Mouse (Mus musculus) kidney, adult 2 months (tissue): ENCODE measurements around the gene Gm21958. TPM values are rescaled to one million over a fixed set of nuclear protein-coding genes. Genes with fewer than 3 reads are reported as not detected.
"Not testable (repeated sequence)": the region's sequence is repeated elsewhere in the genome, so short reads cannot be mapped to it uniquely, and the experiment has no call there.

Experiments
- DNase-seq: peaks from one replicate; pipeline ENCODE4 v3.0.0; 2021
- H3K27ac ChIP-seq: fragments of 200-500 bp; 2 replicates; pipeline ENCODE4 v1.5.1; 2012; ENCODE audit warnings: low read depth, low read length, control low read depth, inconsistent platforms; ENCODE audit not compliant: insufficient read depth
- H3K27me3 ChIP-seq: fragments of 200-500 bp; replicated peaks from 2 replicates; pipeline ENCODE4 v1.6.1; 2012; ENCODE audit warnings: mild to moderate bottlenecking, moderate library complexity, low read length, inconsistent platforms; ENCODE audit not compliant: control insufficient read depth, insufficient read depth
- H3K36me3 ChIP-seq: fragments of 200-500 bp; 2 replicates; pipeline ENCODE4 v1.6.1; 2012; ENCODE audit warnings: mild to moderate bottlenecking, moderate library complexity, low read length, inconsistent platforms; ENCODE audit not compliant: control insufficient read depth, insufficient read depth
- H3K4me1 ChIP-seq: fragments of 200-500 bp; 2 replicates; pipeline ENCODE4 v1.6.1; 2011; ENCODE audit warnings: low read length; ENCODE audit not compliant: control insufficient read depth, insufficient read depth
- H3K4me3 ChIP-seq: fragments of 200-500 bp; 2 replicates; pipeline ENCODE4 v1.5.1; 2011; ENCODE audit warnings: mild to moderate bottlenecking, low read depth, low read length, control low read depth; ENCODE audit not compliant: insufficient read depth
- CTCF ChIP-seq: fragments of 200-500 bp; conservative IDR thresholded peaks from 2 replicates; pipeline ENCODE4 v1.5.1; 2011; ENCODE audit warnings: low read depth, mild to moderate bottlenecking, control low read depth, low read length, moderate library complexity, mixed read lengths; ENCODE audit not compliant: insufficient read depth, insufficient read length
- POLR2A ChIP-seq: fragments of 200-500 bp; IDR thresholded peaks from one replicate; pipeline ENCODE4 v1.6.1; 2011; ENCODE audit warnings: low read depth, low read length, control low read depth
- WGBS: fragments of 180-500 bp; shearing (Covaris S2); methylation state at CpG from one replicate; pipeline ENCODE4 v1.1.7; 2018; 5-methylcytosine and 5-hydroxymethylcytosine counted together
- polyA plus RNA-seq: library from polyadenylated mRNA; depleted of rRNA; stranded (reverse); fragments of >200 nt; gene quantifications from 2 replicates; pipeline ENCODE4 v1.2.3, GENCODE M21; 2012

Gm21958 gene
- polyA plus RNA-seq, 1 experiment = not detected

DNA sequence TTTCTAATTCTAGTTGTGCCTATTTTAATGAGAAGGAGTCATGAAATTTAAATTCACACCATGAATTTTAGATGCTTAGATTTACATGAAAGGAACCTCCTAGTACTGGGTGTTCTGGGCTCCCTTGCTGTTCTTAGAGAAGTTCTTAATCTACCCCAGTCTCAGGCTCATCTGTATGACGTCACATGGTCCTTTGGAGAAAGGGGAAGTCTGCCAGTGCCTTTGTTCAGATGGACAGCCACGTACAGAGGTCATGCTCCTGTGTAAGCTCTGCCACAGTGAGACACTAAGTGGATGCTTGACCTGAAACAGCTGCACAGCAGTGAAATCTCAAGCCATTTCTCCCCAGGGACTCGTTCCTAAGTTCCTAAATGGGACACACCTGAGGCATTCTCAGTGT, 4.8 kb upstream of the Gm21958 start:
- no peak for DNase-seq
- Histone ChIP-seq H3K27me3 (no peaks in the 10 kb centered on the region), H3K36me3 (peaks cover 10% of the 10 kb centered on the region; the same call in 1 of the 2 replicates), H3K4me3 (no peak overlapping the region), H3K4me1 (no peaks in the 10 kb centered on the region), H3K27ac (no peak overlapping the region)
- 68% methylated on average over 3 of the region's 3 CpGs for WGBS
- TF ChIP-seq POLR2A (no peak), CTCF (no peak)

DNA sequence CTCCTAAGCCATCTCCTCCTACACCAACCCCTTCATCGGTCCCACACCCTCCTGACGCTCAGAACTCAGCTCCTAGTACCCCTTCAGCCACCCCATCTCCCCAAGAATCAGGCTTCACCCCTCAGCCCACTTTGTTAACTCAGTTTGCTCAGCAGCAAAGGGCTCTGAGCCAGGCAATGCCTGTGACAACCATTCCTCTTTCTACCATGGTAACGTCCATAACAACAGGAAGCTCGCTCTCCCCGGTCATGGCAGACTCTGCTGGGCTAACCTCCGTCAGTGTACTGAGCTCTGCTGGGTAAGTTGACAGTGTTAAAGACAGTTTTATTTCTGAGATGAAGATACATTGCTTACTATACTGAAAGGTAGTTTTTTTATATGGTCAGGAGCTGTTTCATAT, 3.2 kb upstream of the Gm21958 start:
- H3K4me3 ChIP-seq = no peak overlapping the region
- DNase-seq = no peak
- TF ChIP-seq POLR2A (no peak), CTCF (no peak)
- H3K27ac ChIP-seq = no peak overlapping the region
- H3K4me1 ChIP-seq = no peaks in the 10 kb centered on the region
- H3K27me3 ChIP-seq = no peaks in the 10 kb centered on the region
- H3K36me3 ChIP-seq = peaks cover 10% of the 10 kb centered on the region
- WGBS = 84% methylated on average over 6 of the region's 6 CpGs

DNA sequence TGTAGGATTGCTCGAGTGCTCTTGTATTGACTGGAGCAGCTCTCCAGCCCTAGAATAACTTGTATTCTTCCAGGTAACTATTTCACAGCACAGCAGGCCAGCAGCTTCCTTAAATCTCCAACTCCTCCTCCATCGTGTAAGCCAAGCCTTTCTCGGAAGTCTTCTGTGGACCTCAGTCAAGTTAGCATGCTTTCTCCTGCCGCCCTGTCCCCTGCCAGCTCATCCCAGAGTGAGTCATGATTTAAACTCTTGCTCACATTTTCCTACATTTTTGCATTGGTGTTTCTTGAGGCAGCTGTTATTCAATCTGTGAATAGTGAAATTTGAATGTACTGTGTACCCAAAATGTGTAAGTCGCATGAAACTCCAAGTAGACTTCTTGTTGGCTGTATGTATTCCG, 1.3 kb upstream of the Gm21958 start:
- WGBS = 92% methylated on average over 6 of the region's 6 CpGs
- DNase-seq = no peak
- Histone ChIP-seq H3K27ac (no peak overlapping the region), H3K4me3 (no peak overlapping the region), H3K36me3 (peaks cover 10% of the 10 kb centered on the region), H3K4me1 (no peaks in the 10 kb centered on the region), H3K27me3 (no peaks in the 10 kb centered on the region)
- no peak for TF ChIP-seq CTCF
- TF ChIP-seq POLR2A = no peak

DNA sequence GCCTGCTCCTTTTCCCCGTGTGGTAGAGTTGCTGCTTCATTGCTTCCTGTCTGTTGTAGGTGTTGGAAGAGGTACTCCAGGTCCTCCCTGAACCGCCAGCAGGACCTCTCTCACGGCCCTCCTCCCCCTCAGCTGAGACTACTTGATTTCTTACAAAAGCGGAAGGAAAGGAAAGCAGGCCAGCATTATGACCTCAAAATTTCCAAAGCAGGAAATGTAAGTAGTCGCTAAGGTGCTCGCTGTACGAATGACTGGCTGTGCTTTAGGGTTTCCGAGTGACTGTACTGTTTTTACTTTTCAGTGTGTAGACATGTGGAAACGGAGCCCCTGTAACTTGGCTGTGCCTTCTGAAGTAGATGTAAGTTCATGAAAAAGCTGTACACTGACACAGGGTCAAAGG, 5.2 kb downstream of the Gm21958 start:
- Histone ChIP-seq H3K4me1 (no peaks in the 10 kb centered on the region), H3K27me3 (no peaks in the 10 kb centered on the region), H3K4me3 (no peak overlapping the region), H3K27ac (no peak overlapping the region), H3K36me3 (peaks cover 14% of the 10 kb centered on the region)
- no peak for TF ChIP-seq CTCF
- TF ChIP-seq POLR2A = no peak
- WGBS = 70% methylated on average over 9 of the region's 9 CpGs
- DNase-seq = peak; percentile 23

DNA sequence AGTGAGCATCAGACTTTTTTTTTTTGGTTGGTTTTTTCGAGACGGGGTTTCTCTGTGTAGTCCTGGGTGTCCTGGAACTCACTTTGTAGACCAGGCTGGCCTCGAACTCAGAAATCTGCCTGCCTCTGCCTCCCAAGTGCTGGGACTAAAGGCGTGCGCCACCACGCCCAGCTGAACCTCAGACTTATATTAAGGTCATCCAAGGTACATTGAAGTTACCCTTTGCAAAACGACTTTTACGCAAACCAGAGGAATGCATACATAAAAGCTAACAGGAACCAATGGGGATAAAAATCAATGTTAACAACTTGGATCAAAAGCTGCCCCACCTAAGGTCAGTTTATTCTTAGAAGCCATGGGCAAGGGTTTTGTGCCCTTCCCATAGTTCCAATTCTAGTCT, 10.0 kb downstream of the Gm21958 start:
- peaks cover 13% of the 10 kb centered on the region for H3K36me3 ChIP-seq
- not testable (repeated sequence) for H3K4me3 ChIP-seq, H3K4me1 ChIP-seq, DNase-seq, H3K27ac ChIP-seq, H3K27me3 ChIP-seq
- 96% methylated on average over 8 of the region's 8 CpGs for WGBS

DNA sequence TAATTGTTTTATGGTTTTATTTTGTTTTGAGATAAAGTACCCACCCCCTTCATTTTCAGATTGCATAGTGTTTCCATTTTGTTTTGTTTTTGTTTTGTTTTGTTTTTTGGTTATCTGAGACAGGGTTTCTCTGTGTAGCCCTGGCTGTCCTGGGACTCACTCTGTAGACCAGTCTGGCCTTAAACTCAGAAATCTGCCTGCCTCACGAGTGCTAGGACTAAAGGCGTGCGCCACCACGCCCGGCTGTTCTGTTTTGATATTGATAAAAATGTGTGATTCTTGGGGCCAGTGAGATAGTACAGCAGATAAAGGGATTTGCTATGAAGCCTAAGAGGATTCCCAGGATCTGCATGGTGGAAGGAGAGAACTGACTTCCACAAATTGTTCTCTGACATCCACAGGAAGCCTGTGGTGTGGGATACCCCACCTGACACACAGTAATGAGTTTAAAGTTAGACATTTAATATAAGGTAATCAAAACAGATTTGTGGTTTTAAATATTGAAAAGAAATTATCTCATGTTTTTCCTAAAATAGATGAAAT, 14.3 kb downstream of the Gm21958 start:
- WGBS = 70% methylated on average over 5 of the region's 5 CpGs
- TF ChIP-seq CTCF (no peak), POLR2A (no peak)
- H3K27ac ChIP-seq = no peak overlapping the region
- no peak for DNase-seq
- H3K4me3 ChIP-seq = no peak overlapping the region
- no peaks in the 10 kb centered on the region for H3K4me1 ChIP-seq
- peaks cover 6% of the 10 kb centered on the region for H3K36me3 ChIP-seq
- no peaks in the 10 kb centered on the region for H3K27me3 ChIP-seq

DNA sequence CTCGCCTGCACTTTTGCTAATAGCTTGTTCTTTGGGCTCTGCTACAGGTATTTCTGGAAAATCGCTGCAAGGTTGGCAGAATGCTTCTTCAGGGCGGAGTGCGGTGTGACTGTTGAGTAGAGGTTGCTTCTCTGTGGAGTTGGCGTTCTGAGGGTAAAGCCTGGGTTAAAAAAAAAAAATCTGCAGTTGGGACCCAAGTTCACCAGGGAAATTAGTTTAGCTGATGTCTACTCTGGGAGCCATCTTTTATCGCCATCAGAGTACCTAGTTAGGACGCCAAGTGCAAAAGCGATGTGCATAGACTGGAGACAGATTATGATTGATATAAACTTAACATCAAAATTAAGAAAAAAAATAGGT, 21.1 kb downstream of the Gm21958 start:
- DNase-seq = no peak
- H3K27ac ChIP-seq = peak overlapping the region; percentile 57
- no peaks in the 10 kb centered on the region for H3K36me3 ChIP-seq
- H3K27me3 ChIP-seq = no peaks in the 10 kb centered on the region
- peak overlapping the region; percentile 69 for H3K4me3 ChIP-seq
- TF ChIP-seq CTCF (no peak), POLR2A (no peak)
- no peaks in the 10 kb centered on the region; the same call in 1 of the 2 replicates for H3K4me1 ChIP-seq
- WGBS = under 1% methylated on average over 8 of the region's 8 CpGs
